Mouse (Mus musculus) heart, adult 2 months (tissue): Measurements from ENCODE around the gene Syngr2. TPM values are rescaled to one million over a fixed set of nuclear protein-coding genes. Genes with fewer than 3 reads are reported as not detected.
A peak's percentile ranks its signal among the peaks of the same experiment; 100 is the strongest.

Source experiments
- DNase-seq, 2 experiments: peaks; one replicate each; pipeline ENCODE4 v3.0.0; 2021
- H3K27ac ChIP-seq: fragments of 200-600 bp; 2 replicates; pipeline ENCODE4 v1.8.1; 2022
- H3K27me3 ChIP-seq: fragments of 200-500 bp; 2 replicates; pipeline ENCODE4 v1.6.1; 2012; ENCODE audit warnings: mild to moderate bottlenecking, low read length, inconsistent platforms, mixed read lengths; ENCODE audit not compliant: control insufficient read depth, insufficient read depth
- H3K36me3 ChIP-seq: fragments of 200-500 bp; 2 replicates; pipeline ENCODE4 v1.6.1; 2012; ENCODE audit warnings: low read length, inconsistent platforms; ENCODE audit not compliant: control insufficient read depth, insufficient read depth
- H3K4me1 ChIP-seq: fragments of 200-500 bp; 2 replicates; pipeline ENCODE4 v1.6.1; 2011; ENCODE audit warnings: low read length; ENCODE audit not compliant: control insufficient read depth, insufficient read depth
- H3K4me3 ChIP-seq: fragments of 200-600 bp; 2 replicates; pipeline ENCODE4 v1.8.1; 2022
- H3K79me2 ChIP-seq: fragments of 200-500 bp; replicated peaks from 2 replicates; pipeline ENCODE4 v1.6.1; 2012; ENCODE audit warnings: mild to moderate bottlenecking, inconsistent platforms, low read length, moderate library complexity, mixed read lengths; ENCODE audit not compliant: control insufficient read depth, insufficient read depth
- H3K9ac ChIP-seq: fragments of 200-500 bp; 2 replicates; pipeline ENCODE4 v1.6.1; 2012; ENCODE audit warnings: low read depth, mild to moderate bottlenecking, control low read depth, inconsistent platforms, low read length, mixed read lengths
- CTCF ChIP-seq: fragments of 200-600 bp; IDR thresholded peaks from 2 replicates; pipeline ENCODE4 v1.8.1; 2022; ENCODE audit warnings: antibody characterized with exemption, mild to moderate bottlenecking, moderate library complexity
- EP300 ChIP-seq: fragments of 200-500 bp; IDR thresholded peaks from 2 replicates; pipeline ENCODE4 v1.6.1; 2011; ENCODE audit warnings: low read depth, low read length, control low read depth; ENCODE audit not compliant: insufficient read depth
- POLR2A ChIP-seq: fragments of 200-500 bp; IDR thresholded peaks from 2 replicates; pipeline ENCODE4 v1.6.1; 2011; ENCODE audit warnings: mild to moderate bottlenecking, low read depth, low read length, control low read depth; ENCODE audit not compliant: insufficient read depth
- WGBS: fragments of 180-500 bp; shearing (Covaris S2); methylation state at CpG from one replicate; pipeline ENCODE4 v1.1.7; 2018; 5-methylcytosine and 5-hydroxymethylcytosine counted together
- intact Hi-C: fragments of 180-260 bp; cut with DNase I; formaldehyde crosslinking; loops from one replicate; pipeline ENCODE4 v1.15.1; 2025
- polyA plus RNA-seq: library from polyadenylated mRNA; depleted of rRNA; stranded (reverse); fragments of >200 nt; gene quantifications from 2 replicates; pipeline ENCODE4 v1.2.3, GENCODE M21; 2012
- total RNA-seq, 2 experiments: library from RNA; stranded (reverse); gene quantifications; 2 replicates each; pipeline ENCODE4 v1.2.3; 2021

Gene Syngr2
- total and polyA plus RNA-seq, 3 experiments: 109 to 217 (median 129) TPM

DNA sequence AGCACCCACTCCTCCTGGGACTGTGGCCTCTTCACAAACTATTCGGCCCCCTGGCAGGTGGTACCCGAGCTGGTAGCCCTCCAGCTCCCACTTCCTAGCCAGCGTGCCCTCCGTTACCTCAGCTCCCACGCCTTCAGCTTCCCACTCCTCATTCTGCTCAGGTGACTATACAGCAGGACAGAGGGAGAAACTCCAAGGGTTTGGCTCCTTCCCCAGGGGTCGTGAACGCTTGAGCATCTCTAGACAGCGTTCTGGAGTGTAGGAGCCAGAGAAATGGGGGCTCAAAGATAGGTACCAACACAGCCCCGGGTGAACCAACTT is 18.1 kb upstream of the Syngr2 start:
- Histone ChIP-seq H3K36me3 (no peaks in the 10 kb centered on the region), H3K79me2 (no peaks in the 10 kb centered on the region), H3K4me1 (no peaks in the 10 kb centered on the region; the same call in 1 of the 2 replicates), H3K9ac (no peak overlapping the region), H3K27ac (no peak overlapping the region), H3K4me3 (no peak overlapping the region), H3K27me3 (no peaks in the 10 kb centered on the region)
- TF ChIP-seq CTCF (no peak), EP300 (no peak), POLR2A (no peak)
- WGBS: 92% methylated on average over 9 of the region's 9 CpGs
- intact Hi-C loops: no loop called here
- no peak for DNase-seq

DNA sequence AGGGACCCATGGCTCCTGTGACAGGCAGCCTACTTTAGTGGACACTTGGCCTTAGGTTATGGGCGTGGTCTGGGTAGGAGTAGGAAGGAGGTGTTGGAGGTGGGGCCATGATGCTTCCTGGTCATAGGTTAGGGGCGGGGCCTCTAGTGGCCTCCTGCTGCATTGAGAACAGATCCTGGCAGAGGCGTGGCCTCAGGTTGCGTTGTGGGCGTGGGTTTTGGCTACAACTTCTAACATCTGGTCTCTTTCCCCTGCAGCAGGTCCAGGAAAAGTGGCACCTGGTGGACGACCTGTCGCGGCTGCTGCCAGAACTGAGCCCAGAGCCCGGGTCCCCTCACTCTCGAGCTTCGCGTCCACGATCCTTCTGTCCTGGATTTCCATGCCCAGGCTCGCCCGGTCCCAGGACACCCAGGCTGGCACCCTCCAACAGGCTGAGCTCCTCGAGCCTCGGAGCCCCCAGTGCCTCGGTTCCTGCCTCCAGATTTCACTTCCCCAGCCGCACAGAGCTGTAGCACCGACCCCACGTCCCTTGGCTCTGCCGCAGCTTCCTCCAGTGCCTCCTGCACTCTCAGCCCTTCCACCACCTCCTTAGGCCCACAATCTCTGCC is 17.1 kb upstream of the Syngr2 start:
- Histone ChIP-seq H3K4me1 (no peaks in the 10 kb centered on the region; the same call in 1 of the 2 replicates), H3K36me3 (no peaks in the 10 kb centered on the region), H3K27me3 (no peaks in the 10 kb centered on the region), H3K79me2 (no peaks in the 10 kb centered on the region), H3K9ac (no peak overlapping the region), H3K27ac (no peak overlapping the region), H3K4me3 (no peak overlapping the region)
- TF ChIP-seq POLR2A (no peak), EP300 (no peak), CTCF (no peak)
- peak in 1 of 2 experiments; percentile 67 for DNase-seq
- intact Hi-C loops: no loop called here
- WGBS: 55% methylated on average over 22 of the region's 22 CpGs

GRCm38 (mm10) chr11:117794035-117794551 is 15.4 kb upstream of the Syngr2 start:
- no peak overlapping the region for H3K27ac ChIP-seq
- 77% methylated on average over 4 of the region's 4 CpGs for WGBS
- no peaks in the 10 kb centered on the region for H3K27me3 ChIP-seq
- no peak overlapping the region for H3K4me3 ChIP-seq
- no peak overlapping the region for H3K9ac ChIP-seq
- H3K79me2 ChIP-seq: no peaks in the 10 kb centered on the region
- TF ChIP-seq POLR2A (no peak), EP300 (no peak), CTCF (no peak)
- no peaks in the 10 kb centered on the region for H3K36me3 ChIP-seq
- intact Hi-C loops: no loop called here
- DNase-seq: no peak
- H3K4me1 ChIP-seq: no peaks in the 10 kb centered on the region; the same call in 1 of the 2 replicates

- Histone ChIP-seq H3K4me3 (no peak overlapping the region), H3K27me3 (no peaks in the 10 kb centered on the region), H3K79me2 (no peaks in the 10 kb centered on the region), H3K9ac (no peak overlapping the region), H3K4me1 (no peaks in the 10 kb centered on the region), H3K27ac (no peak overlapping the region), H3K36me3 (no peaks in the 10 kb centered on the region)
- DNase-seq: no peak
- intact Hi-C loops: no loop called here
- no peak for TF ChIP-seq POLR2A
- no peak for TF ChIP-seq EP300
- TF ChIP-seq CTCF: no peak
- WGBS: 64% methylated on average over 5 of the region's 5 CpGs
Measured at GRCm38 (mm10) chr11:117796954-117797353, 12.5 kb upstream of the Syngr2 start.

DNA sequence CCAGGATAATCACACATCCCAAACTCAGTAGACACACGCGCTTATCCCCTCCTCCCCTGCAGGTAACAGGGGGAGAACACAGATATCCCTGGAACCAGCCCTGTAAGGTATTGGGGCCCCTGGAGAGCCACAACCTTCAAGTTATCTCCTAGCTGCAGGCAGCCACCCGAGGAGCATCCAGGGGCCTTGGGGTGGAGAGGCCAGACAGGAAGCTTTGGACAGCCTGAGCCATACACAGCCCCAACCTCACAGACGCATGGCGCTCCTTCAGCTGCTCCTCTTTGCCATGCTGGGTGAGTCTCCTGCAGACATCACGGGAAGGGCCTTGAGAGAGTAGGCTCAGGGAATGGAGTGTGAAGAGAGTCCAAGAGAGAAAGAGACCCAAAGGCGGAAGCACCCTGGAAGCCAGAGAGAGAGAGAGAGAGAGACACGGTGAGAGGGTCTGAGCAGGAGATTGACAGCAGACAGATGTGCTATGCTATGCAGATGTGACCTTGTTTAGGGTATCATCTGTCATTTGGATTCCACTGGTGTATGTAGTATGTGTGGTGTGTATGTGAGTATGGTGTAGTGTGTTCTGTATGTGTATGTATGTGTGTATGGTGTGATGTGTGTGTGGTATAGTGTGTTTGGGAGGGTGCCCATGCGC is 11.8 kb upstream of the Syngr2 start, which contains the start of gene 6030468B19Rik:
6030468B19Rik (plus strand) TSS at position 150 of the 649 bp plus-strand sequence.
- no peak for DNase-seq
- H3K4me3 ChIP-seq: no peak within 1 kb of the TSS
- no peak within 1 kb of the TSS for H3K9ac ChIP-seq
- no peaks in the 10 kb centered on the region for H3K4me1 ChIP-seq
- WGBS: 59% methylated on average over 9 of the region's 9 CpGs
- TF ChIP-seq POLR2A (no peak), CTCF (no peak), EP300 (no peak)
- H3K79me2 ChIP-seq: no peaks in the 10 kb centered on the region
- H3K36me3 ChIP-seq: no peaks in the 10 kb centered on the region
- no peak within 1 kb of the TSS for H3K27ac ChIP-seq
- intact Hi-C loops: no loop called here
- H3K27me3 ChIP-seq: no peaks in the 10 kb centered on the region

DNA sequence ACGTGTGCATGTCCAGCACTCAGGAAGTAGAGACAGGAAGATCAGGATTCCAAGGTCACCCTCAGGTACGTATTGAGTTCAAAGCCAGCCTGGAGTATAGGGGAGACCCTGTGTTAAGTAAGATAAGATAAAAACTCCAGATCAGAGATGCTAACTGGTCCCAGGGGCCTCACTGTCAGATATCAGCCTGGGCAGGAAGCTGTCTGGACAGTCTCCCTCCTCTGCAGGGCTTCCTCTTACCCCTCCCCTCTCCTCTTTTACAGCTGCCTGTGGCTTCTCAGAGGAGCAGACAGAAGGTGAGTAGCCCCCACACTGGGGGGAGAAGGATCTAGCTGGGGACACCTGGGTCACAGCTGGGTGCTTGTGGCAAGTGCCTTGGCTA is 11.3 kb upstream of the Syngr2 start:
- WGBS: 32% methylated on average over 2 of the region's 2 CpGs
- H3K4me3 ChIP-seq: no peak overlapping the region

More for the DNA sequence above, 11.3 kb upstream of the Syngr2 start:
- no peak overlapping the region for H3K9ac ChIP-seq
- no peak for DNase-seq
- H3K27ac ChIP-seq: no peak overlapping the region
- no peaks in the 10 kb centered on the region for H3K36me3 ChIP-seq
- intact Hi-C loops: no loop called here
- no peaks in the 10 kb centered on the region for H3K79me2 ChIP-seq
- H3K4me1 ChIP-seq: no peaks in the 10 kb centered on the region
- no peak for TF ChIP-seq EP300
- no peak for TF ChIP-seq CTCF
- TF ChIP-seq POLR2A: no peak
- H3K27me3 ChIP-seq: no peaks in the 10 kb centered on the region
